Mouse (Mus musculus) C2C12 (cell line): ENCODE measurements around the gene Dxo. TPM values are rescaled to one million over a fixed set of nuclear protein-coding genes. Genes with fewer than 3 reads are reported as not detected.
"Not testable (repeated sequence)": the region's sequence is repeated elsewhere in the genome, so short reads cannot be mapped to it uniquely, and the experiment has no call there.

Source experiments
- H3K27me3 ChIP-seq: one replicate; pipeline ENCODE4 v1.6.1; 2011; ENCODE audit not compliant: control insufficient read depth, insufficient read depth, insufficient read length
- H3K36me3 ChIP-seq: one replicate; pipeline ENCODE4 v1.6.1; 2011; ENCODE audit not compliant: control insufficient read depth, insufficient read depth
- H3K4me3 ChIP-seq: one replicate; pipeline ENCODE4 v1.5.1; 2011; ENCODE audit warnings: mild to moderate bottlenecking, control low read depth; ENCODE audit not compliant: poor library complexity, insufficient read depth, severe bottlenecking
- H3K79me2 ChIP-seq: one replicate; pipeline ENCODE4 v1.6.1; 2011; ENCODE audit not compliant: control insufficient read depth, insufficient read depth
- H3K79me3 ChIP-seq: one replicate; pipeline ENCODE4 v1.6.1; 2011; ENCODE audit warnings: low read depth, control low read depth
- H3ac ChIP-seq: one replicate; pipeline ENCODE3; 2011; ENCODE audit warnings: low read depth; ENCODE audit not compliant: control insufficient read depth, insufficient read length
- CEBPB ChIP-seq: IDR thresholded peaks from one replicate; pipeline ENCODE4 v1.6.1; 2011; ENCODE audit warnings: low read depth, mild to moderate bottlenecking, control low read depth, moderate library complexity
- CTCF ChIP-seq: IDR thresholded peaks from one replicate; pipeline ENCODE4 v1.5.1; 2011; ENCODE audit not compliant: control insufficient read depth, insufficient read depth, insufficient read length
- FOSL1 ChIP-seq: IDR thresholded peaks from one replicate; pipeline ENCODE4 v1.8.0; 2011; ENCODE audit warnings: mild to moderate bottlenecking, low read length; ENCODE audit not compliant: poor library complexity, insufficient read depth, severe bottlenecking
- MAX ChIP-seq: IDR thresholded peaks from one replicate; pipeline ENCODE4 v1.6.1; 2011; ENCODE audit warnings: mild to moderate bottlenecking, control low read depth
- MYOD1 ChIP-seq: IDR thresholded peaks from one replicate; pipeline ENCODE4 v1.6.1; 2011; ENCODE audit warnings: low read depth; ENCODE audit not compliant: control insufficient read depth, insufficient read length
- MYOG ChIP-seq: IDR thresholded peaks from one replicate; pipeline ENCODE4 v1.6.1; 2011; ENCODE audit not compliant: control insufficient read depth, insufficient read length; ENCODE audit errors: extremely low read depth
- USF1 ChIP-seq: IDR thresholded peaks from one replicate; pipeline ENCODE4 v1.6.1; 2011; ENCODE audit warnings: low read depth, mild to moderate bottlenecking, control low read depth, moderate library complexity
- polyA plus RNA-seq: library from polyadenylated mRNA; unstranded; fragments of >200 nt; fragmentation: generic; extraction: Trizol; gene quantifications from one replicate; pipeline ENCODE4 v1.2.1, GENCODE M21; 2012; ENCODE audit warnings: missing spikeins

Gene Dxo
- polyA plus RNA-seq, 1 experiment = 27.2 TPM

- H3K36me3 ChIP-seq = no peaks in the 10 kb centered on the region
- peaks cover 10% of the 10 kb centered on the region for H3K27me3 ChIP-seq
- no peak overlapping the region for H3K4me3 ChIP-seq
- TF ChIP-seq FOSL1 (no peak), MAX (no peak), CEBPB (no peak), CTCF (no peak), MYOG (no peak), MYOD1 (no peak), USF1 (no peak)
- H3ac ChIP-seq = no peak overlapping the region
- H3K79me2 ChIP-seq = no peaks in the 10 kb centered on the region
- no peaks in the 10 kb centered on the region for H3K79me3 ChIP-seq
These were observed 37.8 kb upstream of the Dxo start for GRCm38 (mm10) chr17:34798866-34799530.

GRCm38 (mm10) chr17:34799531-34799925 lies 37.3 kb upstream of the Dxo start:
- Histone ChIP-seq H3K79me3 (no peaks in the 10 kb centered on the region), H3K27me3 (peaks cover 10% of the 10 kb centered on the region), H3K79me2 (no peaks in the 10 kb centered on the region), H3ac (no peak overlapping the region), H3K36me3 (no peaks in the 10 kb centered on the region), H3K4me3 (no peak overlapping the region)
- TF ChIP-seq CEBPB = no peak
- TF ChIP-seq USF1 = no peak
- no peak for TF ChIP-seq CTCF
- TF ChIP-seq FOSL1 = no peak
- TF ChIP-seq MYOD1 = no peak
- TF ChIP-seq MAX = no peak
- no peak for TF ChIP-seq MYOG

- H3K36me3 ChIP-seq, H3K79me3 ChIP-seq, H3K4me3 ChIP-seq, H3ac ChIP-seq, H3K79me2 ChIP-seq: not testable (repeated sequence)
- H3K27me3 ChIP-seq = peaks cover 10% of the 10 kb centered on the region
These were observed 36.0 kb upstream of the Dxo start for GRCm38 (mm10) chr17:34800781-34801305.

- H3K4me3 ChIP-seq, H3K79me2 ChIP-seq, H3ac ChIP-seq, H3K79me3 ChIP-seq, H3K36me3 ChIP-seq: not testable (repeated sequence)
- peaks cover 10% of the 10 kb centered on the region for H3K27me3 ChIP-seq
These were observed 34.1 kb upstream of the Dxo start for GRCm38 (mm10) chr17:34802756-34803155.

GRCm38 (mm10) chr17:34803367-34803766 lies 33.5 kb upstream of the Dxo start:
- not testable (repeated sequence) for H3K36me3 ChIP-seq, H3K79me3 ChIP-seq, H3K4me3 ChIP-seq, H3K79me2 ChIP-seq, H3ac ChIP-seq
- H3K27me3 ChIP-seq = peaks cover 10% of the 10 kb centered on the region

GRCm38 (mm10) chr17:34804301-34804700 lies 32.5 kb upstream of the Dxo start, which contains the start of gene Cyp21a1:
TSS of gene Cyp21a1 (minus strand) at chr17:34804561.
- not testable (repeated sequence) for H3K79me3 ChIP-seq, H3K27me3 ChIP-seq, H3K79me2 ChIP-seq, H3K4me3 ChIP-seq, H3ac ChIP-seq, H3K36me3 ChIP-seq

- Histone ChIP-seq H3K4me3 (no peak overlapping the region), H3K79me3 (no peaks in the 10 kb centered on the region), H3K79me2 (no peaks in the 10 kb centered on the region), H3K27me3 (peaks cover 3% of the 10 kb centered on the region), H3ac (no peak overlapping the region), H3K36me3 (no peaks in the 10 kb centered on the region)
- no peak for TF ChIP-seq MYOD1
- TF ChIP-seq USF1 = no peak
- TF ChIP-seq MYOG = no peak
- no peak for TF ChIP-seq FOSL1
- TF ChIP-seq CEBPB = no peak
- no peak for TF ChIP-seq CTCF
These were observed 31.8 kb upstream of the Dxo start for GRCm38 (mm10) chr17:34804871-34805562.
